Comparison of ENCODE assay signal across 27 mouse cellular contexts in genomic region chr1:49082555-49082954, GRCm38 (mm10).
DNase-seq lines count a peak whose midpoint lies in the region; ATAC-seq and TF ChIP-seq lines count a peak whose summit lies in the region.
"Had no signal": no experiment of that assay in that cellular context is flagged by ENCODE, and none has a peak within 500 bp of the region (broad histone marks: within the 10 kb centered on the region; RNA-seq: fewer than 3 reads in every experiment).

No protein-coding gene starts in this region.

- H3K27ac ChIP-seq in forebrain, embryonic 14.5 days (ENCODE audit: low read depth, low read length): no peak overlapping the region
- H3K27ac ChIP-seq in forebrain, embryonic 15.5 days (replicated peaks): no peak overlapping the region
- H3K27ac ChIP-seq in hindbrain, postnatal 0 days: no peak overlapping the region
- H3K27ac ChIP-seq in hindbrain, embryonic 16.5 days (ENCODE audit: low read depth, low read length): no peak overlapping the region
- H3K27ac ChIP-seq in midbrain, postnatal 0 days (ENCODE audit: low read depth, low read length): no peak overlapping the region
- no peak overlapping the region for H3K27ac ChIP-seq in midbrain, embryonic 13.5 days
- H3K27ac ChIP-seq: embryonic facial prominence, embryonic 15.5 days; heart, embryonic 13.5 days; intestine, embryonic 15.5 days; layer of hippocampus, adult 2 months; liver, embryonic 12.5 days; macrophage; stomach, postnatal 0 days had no signal

- no peak overlapping the region for H3K4me2 ChIP-seq in forebrain, embryonic 14.5 days (ENCODE audit: low read length)
- no peak overlapping the region for H3K4me2 ChIP-seq in forebrain, embryonic 15.5 days (replicated peaks)
- H3K4me2 ChIP-seq in hindbrain, postnatal 0 days (ENCODE audit: low read depth, low read length): no peak overlapping the region
- H3K4me2 ChIP-seq in hindbrain, embryonic 16.5 days (ENCODE audit: low read length): no peak overlapping the region
- no peak overlapping the region for H3K4me2 ChIP-seq in midbrain, postnatal 0 days (ENCODE audit: low read depth, low read length, poor library complexity, severe bottlenecking)
- H3K4me2 ChIP-seq in midbrain, embryonic 13.5 days (replicated peaks): no peak overlapping the region
- H3K4me2 ChIP-seq: embryonic facial prominence, embryonic 15.5 days; heart, embryonic 13.5 days; intestine, embryonic 15.5 days; liver, embryonic 12.5 days had no signal

- no peak overlapping the region for H3K4me3 ChIP-seq in forebrain, embryonic 14.5 days (ENCODE audit: low read depth, low read length)
- H3K4me3 ChIP-seq in forebrain, embryonic 15.5 days: no peak overlapping the region
- H3K4me3 ChIP-seq in hindbrain, postnatal 0 days (ENCODE audit: low read length): no peak overlapping the region
- H3K4me3 ChIP-seq in hindbrain, embryonic 16.5 days (ENCODE audit: low read length): no peak overlapping the region
- H3K4me3 ChIP-seq in midbrain, postnatal 0 days (ENCODE audit: low read depth, low read length): no peak overlapping the region
- H3K4me3 ChIP-seq in midbrain, embryonic 13.5 days (replicated peaks): no peak overlapping the region
- H3K4me3 ChIP-seq: embryonic facial prominence, embryonic 15.5 days; heart, embryonic 13.5 days; intestine, embryonic 15.5 days; layer of hippocampus, adult 2 months; liver, embryonic 12.5 days had no signal

- DNase-seq in forebrain, embryonic 14.5 days (ENCODE audit: low spot score): peak; percentile 17
- DNase-seq in hindbrain, postnatal 0 days (ENCODE audit: low spot score): peak; percentile 51
- DNase-seq in midbrain, postnatal 0 days (ENCODE audit: low spot score): peak; percentile 63
- DNase-seq: adrenal gland, postnatal 25 days; B cell, adult 2 months; cerebellum, adult 8-10 months; gastrocnemius, postnatal 10 days; heart, postnatal 10 days; kidney, adult 2 months; kidney, postnatal 36 days; liver, postnatal 0 days; right cerebral cortex, adult 18-20 months; right cerebral cortex, postnatal 4 days; thymus, adult 18-20 months; thymus, postnatal 25 days had no signal

- 85% methylated on average over 2 of the region's 2 CpGs for WGBS in forebrain, embryonic 14.5 days
- 65% methylated on average over 2 of the region's 2 CpGs for WGBS in forebrain, embryonic 15.5 days
- WGBS in hindbrain, postnatal 0 days: 52% methylated on average over 2 of the region's 2 CpGs
- 53% methylated on average over 2 of the region's 2 CpGs for WGBS in hindbrain, embryonic 16.5 days
- 80% methylated on average over 2 of the region's 2 CpGs for WGBS in midbrain, postnatal 0 days
- WGBS in midbrain, embryonic 13.5 days: 84% methylated on average over 2 of the region's 2 CpGs

- H3K36me3 ChIP-seq in forebrain, embryonic 14.5 days (ENCODE audit: control insufficient read depth, insufficient read depth, low read length): no peaks in the 10 kb centered on the region
- H3K36me3 ChIP-seq in forebrain, embryonic 15.5 days: no peaks in the 10 kb centered on the region
- no peaks in the 10 kb centered on the region for H3K36me3 ChIP-seq in hindbrain, postnatal 0 days (ENCODE audit: insufficient read depth, low read length)
- H3K36me3 ChIP-seq in hindbrain, embryonic 16.5 days (ENCODE audit: control insufficient read depth, insufficient read depth, low read length): no peaks in the 10 kb centered on the region
- H3K36me3 ChIP-seq in midbrain, postnatal 0 days (ENCODE audit: insufficient read depth, low read length): no peaks in the 10 kb centered on the region
- H3K36me3 ChIP-seq in midbrain, embryonic 13.5 days: no peaks in the 10 kb centered on the region
- H3K36me3 ChIP-seq: embryonic facial prominence, embryonic 15.5 days; heart, embryonic 13.5 days; intestine, embryonic 15.5 days; liver, embryonic 12.5 days had no signal

- H3K27me3 ChIP-seq in forebrain, embryonic 14.5 days (replicated peaks; ENCODE audit: control insufficient read depth, insufficient read depth, low read length): no peaks in the 10 kb centered on the region
- no peaks in the 10 kb centered on the region for H3K27me3 ChIP-seq in forebrain, embryonic 15.5 days
- H3K27me3 ChIP-seq in hindbrain, postnatal 0 days (ENCODE audit: insufficient read depth, low read length): no peaks in the 10 kb centered on the region
- no peaks in the 10 kb centered on the region for H3K27me3 ChIP-seq in hindbrain, embryonic 16.5 days (replicated peaks; ENCODE audit: control insufficient read depth, insufficient read depth, low read length)
- no peaks in the 10 kb centered on the region for H3K27me3 ChIP-seq in midbrain, postnatal 0 days (ENCODE audit: insufficient read depth, low read length)
- no peaks in the 10 kb centered on the region for H3K27me3 ChIP-seq in midbrain, embryonic 13.5 days
- H3K27me3 ChIP-seq: embryonic facial prominence, embryonic 15.5 days; heart, embryonic 13.5 days; intestine, embryonic 15.5 days; liver, embryonic 12.5 days had no signal

- no peaks in the 10 kb centered on the region for H3K9me3 ChIP-seq in forebrain, embryonic 14.5 days (replicated peaks; ENCODE audit: control insufficient read depth, low read length)
- H3K9me3 ChIP-seq in forebrain, embryonic 15.5 days: no peaks in the 10 kb centered on the region
- no peaks in the 10 kb centered on the region for H3K9me3 ChIP-seq in hindbrain, postnatal 0 days (ENCODE audit: low read length)
- H3K9me3 ChIP-seq in hindbrain, embryonic 16.5 days (ENCODE audit: control insufficient read depth, low read length): no peaks in the 10 kb centered on the region
- no peaks in the 10 kb centered on the region for H3K9me3 ChIP-seq in midbrain, postnatal 0 days (ENCODE audit: low read length)
- no peaks in the 10 kb centered on the region for H3K9me3 ChIP-seq in midbrain, embryonic 13.5 days
- H3K9me3 ChIP-seq: embryonic facial prominence, embryonic 15.5 days; intestine, embryonic 15.5 days; liver, embryonic 12.5 days had no signal

- no peaks in the 10 kb centered on the region for H3K4me1 ChIP-seq in forebrain, embryonic 14.5 days (ENCODE audit: control insufficient read depth, insufficient read depth, low read length)
- H3K4me1 ChIP-seq in forebrain, embryonic 15.5 days: no peaks in the 10 kb centered on the region
- no peaks in the 10 kb centered on the region for H3K4me1 ChIP-seq in hindbrain, postnatal 0 days (ENCODE audit: insufficient read depth, low read length)
- no peaks in the 10 kb centered on the region for H3K4me1 ChIP-seq in hindbrain, embryonic 16.5 days (ENCODE audit: control insufficient read depth, insufficient read depth, low read depth, low read length)
- no peaks in the 10 kb centered on the region for H3K4me1 ChIP-seq in midbrain, postnatal 0 days (ENCODE audit: insufficient read depth, low read length)
- H3K4me1 ChIP-seq in midbrain, embryonic 13.5 days (replicated peaks): no peaks in the 10 kb centered on the region
- H3K4me1 ChIP-seq: embryonic facial prominence, embryonic 15.5 days; heart, embryonic 13.5 days; intestine, embryonic 15.5 days; liver, embryonic 12.5 days had no signal

- TF ChIP-seq CTCF in hindbrain, postnatal 0 days (IDR thresholded peaks at IDR 0.05; ENCODE audit: low read depth): no peak
- no peak for TF ChIP-seq CTCF in midbrain, postnatal 0 days (IDR thresholded peaks at IDR 0.05)

- H3K9ac ChIP-seq in forebrain, embryonic 14.5 days (ENCODE audit: low read length): no peak overlapping the region
- H3K9ac ChIP-seq in forebrain, embryonic 15.5 days (replicated peaks): no peak overlapping the region
- H3K9ac ChIP-seq in hindbrain, postnatal 0 days (replicated peaks; ENCODE audit: low read length): no peak overlapping the region
- H3K9ac ChIP-seq in hindbrain, embryonic 16.5 days (ENCODE audit: low read depth, low read length): no peak overlapping the region
- no peak overlapping the region for H3K9ac ChIP-seq in midbrain, postnatal 0 days (replicated peaks; ENCODE audit: low read length, poor library complexity, severe bottlenecking)
- H3K9ac ChIP-seq in midbrain, embryonic 13.5 days (replicated peaks): no peak overlapping the region
- H3K9ac ChIP-seq: embryonic facial prominence, embryonic 15.5 days; heart, embryonic 13.5 days; intestine, embryonic 15.5 days; liver, embryonic 12.5 days; liver, postnatal 0 days had no signal

- ATAC-seq in forebrain, embryonic 14.5 days: no peak
- no peak for ATAC-seq in forebrain, embryonic 15.5 days (replicated peaks)
- ATAC-seq in hindbrain, postnatal 0 days: peak; percentile 62; the same call in 1 of the 2 replicates
- ATAC-seq in hindbrain, embryonic 16.5 days: no peak
- ATAC-seq in midbrain, postnatal 0 days (ENCODE audit: low FRiP score): no peak
- no peak for ATAC-seq in midbrain, embryonic 13.5 days
- no peak for ATAC-seq in megakaryocyte-erythroid progenitor cell, adult 5-6 weeks (replicated peaks; ENCODE audit: low FRiP score, low TSS enrichment, poor library complexity, severe bottlenecking)
- ATAC-seq: intestine, embryonic 15.5 days; liver, embryonic 12.5 days; liver, postnatal 0 days; lung, postnatal 0 days had no signal
